Mouse (Mus musculus): ENCODE data around the gene Gm20532.

GRCm38 (mm10) chr2:26668746-26669145, 82.3 kb downstream of the Gm20532 start:
- TF ChIP-seq CTCF (IDR thresholded peaks at IDR 0.05; ENCODE audit: extremely low read depth, insufficient read length, insufficient replicate concordance, low read depth, low read length) (no peak), POLR2A (IDR thresholded peaks at IDR 0.05; ENCODE audit: low read depth, low read length) (no peak)

Measured in small intestine, adult 2 months (tissue).